Mouse (Mus musculus): ENCODE data around the gene Fam98c.
A peak's percentile ranks its signal among the peaks of the same experiment; 100 is the strongest.
"Not testable (repeated sequence)": the region's sequence is repeated elsewhere in the genome, so short reads cannot be mapped to it uniquely, and the experiment has no call there.

The Fam98c gene

DNA sequence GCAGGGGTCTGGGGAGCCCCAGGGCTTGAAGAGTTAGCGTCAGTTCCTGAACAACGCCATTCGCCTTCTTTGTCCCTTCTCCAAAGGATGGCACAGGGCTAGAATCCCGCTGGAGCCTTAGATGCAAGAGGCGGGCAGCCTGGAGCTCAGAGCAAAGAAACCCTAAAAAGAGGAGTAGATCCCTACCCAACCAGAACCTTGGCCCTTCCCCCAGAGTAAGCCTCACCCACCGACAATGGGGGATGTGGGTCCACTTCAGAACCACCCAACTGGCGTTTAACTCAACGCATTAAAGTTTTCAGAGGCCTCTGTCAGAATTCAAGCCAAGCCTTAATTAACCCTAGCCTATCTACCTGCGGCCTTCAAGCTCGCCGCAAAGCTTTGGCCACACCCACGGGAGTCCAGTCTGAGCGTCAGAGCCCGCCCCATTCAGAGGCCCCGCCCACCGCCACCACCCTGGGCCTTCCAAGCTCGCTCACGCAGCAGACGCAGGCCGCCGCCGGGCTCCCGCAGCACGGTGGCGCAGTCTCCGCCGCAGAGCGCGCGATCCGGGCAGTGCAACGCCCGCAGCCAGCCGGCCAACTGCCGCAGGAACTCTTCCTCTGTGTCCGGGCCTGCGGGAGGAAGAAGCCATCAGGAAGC lies 717 bp downstream of the Fam98c start:
- DNase-seq: peak; percentile 91

DNA sequence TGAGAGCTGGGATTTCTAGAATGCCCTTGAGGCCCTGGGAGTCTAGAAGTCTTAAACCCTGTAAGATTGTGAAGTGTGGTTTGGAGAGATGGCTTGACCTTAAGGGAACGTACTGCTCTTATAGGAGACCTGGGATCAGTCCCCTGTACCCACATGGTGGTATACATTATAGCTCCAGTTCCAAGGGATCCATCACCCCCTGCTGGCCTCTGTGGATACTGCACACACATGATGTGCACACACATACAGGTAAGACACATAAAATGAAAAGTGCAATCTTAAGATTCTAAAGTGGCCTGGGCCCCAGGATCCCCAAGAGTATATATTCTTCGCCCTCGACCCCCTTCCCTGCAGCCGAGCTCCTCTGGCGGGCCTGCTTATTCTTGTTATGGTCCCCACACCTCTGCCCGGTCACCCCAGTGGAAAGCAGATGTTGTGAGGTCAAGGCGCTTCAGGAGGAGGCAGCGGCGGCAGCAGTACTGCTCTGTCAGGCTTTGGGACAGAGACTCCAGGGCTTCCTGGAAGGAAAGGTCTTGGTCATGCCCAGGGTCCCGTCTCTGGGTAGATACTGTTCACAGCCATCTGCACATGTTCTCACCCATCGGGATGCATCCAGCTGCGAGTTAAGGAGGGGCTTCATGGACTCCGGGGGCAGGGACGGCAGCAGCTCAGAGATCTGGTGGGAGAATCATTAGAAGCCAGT lies 1.9 kb downstream of the Fam98c start:
- DNase-seq: no peak

DNA sequence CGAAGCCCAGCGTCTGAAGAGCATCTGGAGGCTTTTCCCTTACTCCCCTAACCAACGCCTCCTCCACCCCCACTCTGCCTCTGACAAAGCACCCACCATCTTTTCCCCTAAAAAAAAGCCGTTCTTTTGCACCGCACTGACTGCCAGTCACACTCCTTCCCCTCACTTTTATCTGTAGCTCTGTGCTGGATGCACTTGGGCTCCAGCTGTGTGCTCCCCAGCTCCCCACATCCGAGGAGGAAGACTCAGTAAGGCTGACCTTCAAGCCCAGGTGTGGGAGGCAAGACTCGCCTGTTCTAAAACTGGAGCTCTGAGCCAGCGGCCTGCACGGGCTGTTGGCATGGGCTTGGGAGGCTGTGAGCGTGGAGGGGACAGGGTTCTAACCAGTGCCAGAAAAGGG lies 4.5 kb downstream of the Fam98c start:
- DNase-seq: no peak

DNA sequence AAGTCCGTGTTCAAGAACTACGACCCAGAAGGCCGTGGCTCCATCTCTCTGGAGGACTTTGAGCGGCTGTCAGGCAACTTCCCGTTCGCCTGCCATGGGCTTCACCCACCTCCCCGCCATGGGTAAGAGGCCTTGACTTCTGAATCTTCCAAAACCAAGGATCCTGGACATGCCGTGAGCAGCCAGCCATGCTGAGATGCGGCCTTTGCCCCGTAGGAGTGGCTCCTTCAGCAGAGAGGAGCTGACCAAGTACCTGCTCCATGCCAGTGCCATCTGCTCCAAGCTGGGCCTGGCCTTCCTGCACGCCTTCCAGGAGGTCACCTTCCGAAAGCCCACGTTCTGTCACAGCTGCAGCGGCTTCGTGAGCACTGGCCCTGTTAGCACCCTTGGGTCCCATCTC lies 7.3 kb downstream of the Fam98c start:
- DNase-seq: peak; percentile 65

DNA sequence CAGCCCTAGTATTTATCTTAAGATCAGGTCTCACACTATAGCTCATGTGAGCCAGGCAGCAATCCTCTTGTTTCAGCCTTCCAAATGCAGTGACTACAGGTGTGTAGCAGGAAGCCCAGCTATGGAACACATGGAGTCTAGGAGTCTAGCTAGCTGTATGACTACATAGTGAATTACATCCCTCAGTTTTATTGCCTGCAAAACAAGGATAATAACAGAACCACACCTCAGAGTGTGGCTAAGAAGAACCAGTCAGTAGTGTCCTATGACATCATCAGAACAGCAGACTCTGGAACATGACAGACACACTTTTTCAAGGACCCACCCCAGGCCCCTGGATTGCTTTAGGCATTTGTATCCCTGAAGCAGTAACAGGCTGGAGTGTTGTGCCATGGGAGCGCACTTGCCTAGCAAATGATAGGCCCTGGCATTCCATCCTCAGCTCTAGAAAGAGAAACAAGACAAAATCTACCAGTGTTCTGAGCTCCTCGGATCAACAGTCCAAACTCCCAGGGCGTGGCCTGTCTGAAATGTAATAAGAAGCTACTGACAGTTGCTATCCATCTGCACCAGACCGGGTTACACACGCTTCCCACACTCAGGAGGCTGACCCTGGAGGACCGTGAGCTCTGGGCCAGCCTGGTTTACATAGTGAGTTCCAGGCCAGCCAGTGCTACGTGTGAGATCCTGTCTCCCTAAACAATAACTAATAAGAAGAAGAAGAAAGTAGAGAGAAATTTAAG lies 9.2 kb downstream of the Fam98c start:
- DNase-seq: no peak

DNA sequence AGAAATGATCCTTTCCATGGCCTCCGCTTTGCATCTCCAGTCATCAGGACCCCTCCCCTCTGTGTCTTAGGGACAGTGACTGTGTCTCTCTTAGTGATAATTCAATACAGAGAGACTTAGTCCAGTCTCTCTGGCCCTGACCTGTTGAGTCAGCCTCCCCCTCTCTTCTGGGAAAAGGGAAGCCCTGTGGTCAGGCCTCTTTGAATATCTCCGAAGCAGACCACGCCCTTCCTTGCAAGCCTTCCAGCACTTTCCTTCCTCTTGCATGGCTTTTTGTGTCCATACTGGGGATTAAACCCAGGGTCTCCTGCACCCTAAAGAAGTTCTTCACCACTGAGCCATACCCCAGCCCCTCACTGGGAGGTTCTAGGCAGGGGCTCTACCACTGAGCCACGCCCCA lies 12.0 kb downstream of the Fam98c start:
- DNase-seq: no peak

DNA sequence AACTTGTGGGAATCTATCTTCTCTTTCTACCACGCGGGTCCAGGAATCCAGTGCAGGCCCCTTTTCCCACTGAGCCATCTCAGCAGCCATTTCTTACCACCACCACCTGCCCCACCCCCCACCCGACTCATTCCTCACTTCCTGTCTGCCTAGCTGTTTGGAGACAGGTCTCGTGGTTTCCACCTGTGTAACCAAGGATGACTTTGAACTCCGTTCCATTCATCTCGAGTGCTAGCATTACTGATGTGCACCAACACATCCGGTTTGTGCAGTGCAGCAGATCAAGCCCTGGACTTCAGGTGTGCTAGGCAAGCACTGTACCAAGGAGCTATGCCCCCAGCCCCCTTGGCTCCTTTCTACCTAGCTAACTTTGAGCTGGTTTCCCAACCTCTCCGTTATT lies 14.6 kb downstream of the Fam98c start:
- DNase-seq: no peak

DNA sequence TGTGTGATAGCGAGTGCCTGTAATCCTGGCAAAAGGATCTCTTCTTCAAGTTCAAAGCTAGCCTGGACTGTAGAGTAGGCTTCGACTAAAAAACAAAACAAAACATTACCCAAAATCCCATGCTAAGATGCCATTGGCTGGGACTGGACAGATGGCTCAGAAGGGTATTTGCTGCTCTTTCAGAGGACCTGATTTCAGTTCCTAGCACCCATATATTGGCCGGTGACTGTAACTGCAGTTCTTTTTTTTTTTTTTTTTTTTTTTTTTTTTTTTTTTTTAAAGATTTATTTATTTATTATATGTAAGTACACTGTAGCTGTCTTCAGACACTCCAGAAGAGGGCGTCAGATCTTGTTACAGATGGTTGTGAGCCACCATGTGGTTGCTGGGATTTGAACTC lies 16.8 kb downstream of the Fam98c start:
- not testable (repeated sequence) for DNase-seq

DNA sequence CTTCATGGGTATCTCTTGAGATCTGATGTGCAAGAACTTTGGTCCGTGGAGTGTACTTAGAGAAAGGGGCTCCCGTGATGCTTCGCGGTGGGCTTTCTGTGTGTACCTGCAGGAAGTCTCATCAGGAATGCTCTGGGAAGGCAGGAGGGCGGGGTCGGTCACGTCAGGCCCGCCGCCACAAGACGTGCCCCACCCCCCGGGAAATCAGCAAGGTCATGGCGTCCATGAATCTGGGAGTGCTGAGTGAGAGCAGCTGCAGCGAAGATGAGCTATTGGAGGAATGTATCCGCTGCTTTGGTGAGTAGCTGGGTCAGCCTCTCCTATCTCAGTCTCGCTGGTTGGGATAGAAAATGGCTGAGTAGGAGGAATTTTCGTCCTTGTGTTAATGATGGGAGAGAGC lies 18.6 kb downstream of the Fam98c start:
- no peak for DNase-seq

DNA sequence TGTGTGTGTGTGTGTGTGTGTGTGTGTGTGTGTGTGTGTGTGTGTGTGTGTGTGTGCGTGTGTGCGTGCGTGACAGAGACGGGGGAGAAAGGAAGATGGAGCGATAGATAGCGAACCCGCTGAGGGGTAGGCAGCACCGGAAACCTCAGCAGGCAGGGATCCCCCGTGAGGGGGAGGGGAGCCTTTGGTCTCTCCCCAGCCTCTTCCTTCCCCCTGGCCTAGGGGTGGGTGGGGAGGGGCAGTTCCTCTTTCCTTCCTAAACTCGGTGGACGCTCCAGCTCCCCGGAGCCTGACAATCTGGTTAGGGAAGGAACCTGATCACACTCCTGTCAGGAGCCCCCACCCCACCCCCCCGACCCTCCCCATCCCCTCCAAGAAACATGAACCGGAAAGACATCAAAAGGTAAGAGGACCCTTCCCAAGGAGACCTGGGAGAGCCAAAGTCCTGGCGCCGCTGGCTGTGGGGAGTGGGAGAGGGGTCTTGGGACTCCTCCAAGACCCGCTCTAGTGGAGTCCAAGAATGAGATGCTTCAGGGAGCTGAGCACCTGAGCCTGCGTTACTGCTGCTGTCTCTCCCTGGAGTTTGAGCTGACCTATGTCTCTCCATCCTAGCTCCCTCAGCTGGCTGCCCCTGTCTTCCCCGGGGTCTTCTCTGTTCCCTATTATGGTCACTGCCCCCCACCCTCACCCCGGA lies 21.2 kb downstream of the Fam98c start, which contains the start of gene Rasgrp4:
Rasgrp4 (plus strand) TSS at position 159 of the 694 bp plus-strand sequence.
- DNase-seq: no peak

DNA sequence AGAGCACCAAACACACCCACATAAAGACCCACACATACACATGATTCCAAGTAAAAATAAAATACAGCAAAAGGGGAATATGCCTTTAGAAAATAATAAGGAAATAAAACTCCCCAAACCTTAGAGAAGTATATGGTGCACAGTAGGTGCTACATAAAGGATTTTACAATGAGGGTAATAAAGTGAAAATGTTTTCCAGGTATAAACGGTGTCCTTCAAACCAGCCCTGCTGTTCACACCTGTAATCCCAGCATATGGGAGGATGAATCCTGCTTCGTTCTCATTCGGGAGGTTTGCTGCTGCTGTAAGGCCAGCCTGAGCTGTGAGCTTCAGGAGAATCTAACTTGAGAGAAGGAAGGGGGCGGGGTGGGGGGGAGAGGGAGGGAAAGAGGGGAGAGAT lies 21.8 kb downstream of the Fam98c start:
- DNase-seq: no peak

DNA sequence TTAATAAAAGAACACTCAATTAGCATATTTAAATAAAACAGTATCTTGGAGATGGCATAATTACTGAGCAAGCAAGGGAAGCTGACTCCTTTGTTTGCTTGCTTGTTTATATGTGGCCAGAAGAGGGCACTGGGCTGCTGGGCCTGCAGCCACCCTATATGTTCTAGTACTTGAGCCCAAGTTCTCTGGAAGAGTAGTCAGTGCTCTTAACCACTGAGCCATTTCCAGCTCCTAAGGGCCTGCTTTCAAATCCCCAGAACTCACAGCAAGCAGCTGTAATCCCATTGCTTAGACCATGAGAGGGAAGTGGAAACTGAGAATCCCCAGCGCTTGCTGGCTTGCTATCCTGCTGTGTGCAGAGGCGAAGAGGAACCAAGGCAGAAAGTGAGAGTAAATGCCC lies 27.3 kb downstream of the Fam98c start:
- peak; percentile 12 for DNase-seq

DNA sequence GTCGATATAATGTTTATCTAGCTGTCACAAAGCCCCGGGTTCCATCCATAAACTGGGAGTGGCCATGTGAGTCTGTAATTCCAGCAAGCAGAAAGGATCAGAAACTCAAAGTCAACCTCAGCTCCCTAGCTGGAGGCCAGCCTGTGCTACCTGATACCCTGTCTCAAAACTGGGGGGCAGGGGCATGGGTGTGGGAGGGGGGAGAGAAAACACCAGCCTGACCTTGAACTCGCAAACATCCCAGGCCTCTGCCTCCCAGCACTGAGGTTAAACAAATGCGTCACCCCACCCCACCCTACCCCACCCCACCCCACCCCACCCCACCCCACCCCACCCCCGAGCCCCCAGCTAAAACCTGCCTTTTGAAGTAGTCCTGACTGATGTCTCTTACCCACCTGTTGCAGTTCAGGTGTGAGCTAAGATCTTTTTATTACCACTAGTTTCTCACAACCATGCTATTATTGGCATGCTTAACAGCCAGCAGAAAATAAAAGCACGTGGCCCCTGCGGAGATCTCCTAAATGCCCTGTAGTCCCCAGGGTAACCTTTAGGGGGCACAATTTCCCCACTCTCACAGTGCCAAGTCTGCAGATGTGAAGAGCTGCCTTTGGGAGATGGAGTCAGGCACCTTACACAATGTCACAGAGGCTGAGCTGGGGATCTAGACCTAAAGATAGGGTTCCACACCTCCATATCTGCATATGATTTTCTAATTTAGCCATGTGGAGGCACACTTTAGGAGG lies 29.7 kb downstream of the Fam98c start:
- DNase-seq: peak; percentile 82

DNA sequence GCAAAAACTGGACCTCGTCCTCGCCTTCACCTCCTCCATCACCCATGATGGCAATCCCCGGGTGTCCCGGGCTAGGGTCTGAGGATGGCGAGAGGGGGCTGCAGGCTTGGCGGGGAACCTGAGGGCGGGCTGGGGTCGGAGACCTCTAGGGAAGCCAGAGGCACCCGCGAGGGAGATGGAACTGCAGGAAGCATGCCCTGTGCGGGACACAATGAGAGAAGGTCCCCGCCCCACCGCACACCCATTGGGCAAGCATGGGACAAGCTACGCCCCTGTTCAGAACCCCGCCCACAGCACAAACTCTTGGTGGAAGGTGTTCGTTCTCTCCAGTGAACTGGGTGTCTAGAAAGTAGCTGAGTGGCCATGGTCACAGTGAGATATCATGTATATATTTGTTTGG lies 31.1 kb downstream of the Fam98c start, which contains the start of gene Ryr1:
Ryr1 (minus strand) TSS at position 210 of the 400 bp plus-strand sequence.
- DNase-seq: peak; percentile 22

DNA sequence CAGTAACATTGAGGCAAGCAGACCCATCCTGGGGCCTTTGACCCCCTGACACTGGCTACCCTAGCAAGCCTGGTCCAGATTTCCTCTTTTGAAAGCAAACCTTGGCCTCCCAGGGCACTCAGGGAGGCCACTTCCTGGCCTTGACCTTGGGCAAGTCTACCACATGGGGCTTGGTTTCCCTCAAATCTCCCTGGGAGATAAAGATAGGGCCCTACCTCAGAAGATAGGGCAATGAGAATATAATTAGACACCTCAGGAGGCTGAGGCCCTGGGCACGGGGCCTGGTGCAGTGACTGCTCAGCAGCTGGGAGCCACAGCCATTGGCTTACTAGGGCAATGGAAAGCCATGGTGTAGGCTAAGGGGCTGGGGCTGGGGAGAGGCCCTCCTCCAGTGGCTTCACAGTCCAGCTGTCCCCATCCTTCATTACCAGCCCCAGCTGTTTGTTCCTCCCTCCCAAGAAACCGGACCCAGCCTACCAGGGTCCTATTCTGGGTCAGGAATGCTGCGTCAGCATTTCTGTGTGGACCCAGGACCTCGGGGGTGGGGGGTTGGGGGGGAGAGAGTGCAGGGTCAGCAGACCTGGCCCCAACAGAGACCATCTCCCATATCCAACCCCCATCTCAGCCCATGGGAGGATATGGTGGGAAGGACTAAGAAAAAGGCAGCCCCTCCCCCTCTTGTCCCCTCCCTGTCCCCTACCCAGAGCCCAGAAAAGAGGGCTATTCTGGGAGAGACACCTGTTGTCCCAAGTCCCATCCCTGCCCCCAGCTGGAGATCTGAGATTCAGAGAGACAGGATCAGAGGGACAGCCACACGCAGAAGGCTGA lies 32.3 kb downstream of the Fam98c start:
- no peak for DNase-seq

DNA sequence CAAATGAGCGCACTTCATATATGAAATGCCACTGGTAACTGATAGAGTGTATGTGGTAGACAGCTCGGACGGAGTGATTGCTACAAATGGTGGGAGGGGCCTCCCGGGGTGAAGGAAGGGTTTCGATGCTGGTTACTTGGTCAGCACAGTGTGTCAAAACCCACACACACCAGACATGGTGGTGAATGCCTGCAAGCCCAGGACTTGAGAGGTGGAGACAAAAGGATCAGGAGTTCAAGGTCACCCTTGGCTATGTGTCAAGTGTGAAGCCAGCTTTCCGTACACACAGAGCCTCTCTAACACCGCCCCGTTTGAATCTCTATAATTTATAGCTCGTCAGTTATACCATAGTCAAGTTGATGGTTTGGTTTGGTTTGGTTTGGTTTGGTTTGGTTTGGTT lies 33.2 kb downstream of the Fam98c start:
- DNase-seq: no peak

DNA sequence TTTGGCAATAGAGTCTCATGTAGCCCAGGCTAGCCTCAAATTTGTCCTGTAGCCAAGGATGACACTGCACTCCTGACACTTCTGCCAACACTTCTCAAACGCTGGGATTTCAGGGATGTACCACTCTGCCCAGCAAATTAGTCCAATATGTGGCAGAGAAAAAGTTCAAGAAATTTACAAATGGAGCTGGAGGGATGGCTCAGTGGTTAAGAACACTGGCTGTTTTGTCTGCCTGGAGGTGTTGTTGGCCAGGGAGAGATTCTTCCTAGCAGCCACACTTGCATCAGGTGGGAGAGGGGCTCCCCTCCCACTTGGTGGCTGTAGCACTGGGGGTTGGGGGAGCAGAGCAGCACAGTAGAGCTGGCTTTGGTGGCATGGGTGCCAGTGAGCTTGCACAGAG lies 36.5 kb downstream of the Fam98c start:
- no peak for DNase-seq

DNA sequence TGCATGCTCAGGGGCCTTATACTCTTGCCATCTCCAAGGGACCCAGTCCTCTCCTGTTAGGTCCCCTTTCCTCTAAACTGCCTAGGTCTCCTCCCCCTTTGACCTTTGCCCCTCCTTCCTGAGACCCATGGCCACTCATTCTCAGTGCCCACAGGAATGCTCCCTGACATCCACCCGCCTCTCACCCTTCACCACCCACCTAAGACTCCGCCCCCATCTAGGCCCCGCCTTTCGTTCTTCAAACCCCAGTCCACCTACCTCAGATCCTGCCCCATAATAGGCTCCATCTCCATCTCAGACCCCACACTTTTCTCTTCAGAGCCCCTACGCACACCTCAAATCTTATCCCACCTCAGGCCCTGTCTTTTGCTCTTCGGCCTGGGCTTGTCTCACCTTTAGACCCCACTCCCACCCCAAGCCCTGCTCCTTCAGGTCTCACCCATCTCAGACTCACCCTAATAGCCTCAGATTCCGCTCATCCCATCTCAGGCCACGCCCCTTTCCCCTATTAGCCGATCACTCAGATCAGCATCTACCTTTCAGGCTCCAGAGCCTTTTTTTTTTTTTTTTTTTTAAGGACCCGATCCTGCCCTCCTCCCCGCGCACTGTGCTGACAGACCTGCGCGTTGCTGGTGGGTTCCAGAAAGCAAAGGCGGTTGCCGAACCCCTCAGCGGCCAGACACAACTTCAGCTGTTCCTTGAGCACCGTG lies 37.7 kb downstream of the Fam98c start:
- no peak for DNase-seq

DNA sequence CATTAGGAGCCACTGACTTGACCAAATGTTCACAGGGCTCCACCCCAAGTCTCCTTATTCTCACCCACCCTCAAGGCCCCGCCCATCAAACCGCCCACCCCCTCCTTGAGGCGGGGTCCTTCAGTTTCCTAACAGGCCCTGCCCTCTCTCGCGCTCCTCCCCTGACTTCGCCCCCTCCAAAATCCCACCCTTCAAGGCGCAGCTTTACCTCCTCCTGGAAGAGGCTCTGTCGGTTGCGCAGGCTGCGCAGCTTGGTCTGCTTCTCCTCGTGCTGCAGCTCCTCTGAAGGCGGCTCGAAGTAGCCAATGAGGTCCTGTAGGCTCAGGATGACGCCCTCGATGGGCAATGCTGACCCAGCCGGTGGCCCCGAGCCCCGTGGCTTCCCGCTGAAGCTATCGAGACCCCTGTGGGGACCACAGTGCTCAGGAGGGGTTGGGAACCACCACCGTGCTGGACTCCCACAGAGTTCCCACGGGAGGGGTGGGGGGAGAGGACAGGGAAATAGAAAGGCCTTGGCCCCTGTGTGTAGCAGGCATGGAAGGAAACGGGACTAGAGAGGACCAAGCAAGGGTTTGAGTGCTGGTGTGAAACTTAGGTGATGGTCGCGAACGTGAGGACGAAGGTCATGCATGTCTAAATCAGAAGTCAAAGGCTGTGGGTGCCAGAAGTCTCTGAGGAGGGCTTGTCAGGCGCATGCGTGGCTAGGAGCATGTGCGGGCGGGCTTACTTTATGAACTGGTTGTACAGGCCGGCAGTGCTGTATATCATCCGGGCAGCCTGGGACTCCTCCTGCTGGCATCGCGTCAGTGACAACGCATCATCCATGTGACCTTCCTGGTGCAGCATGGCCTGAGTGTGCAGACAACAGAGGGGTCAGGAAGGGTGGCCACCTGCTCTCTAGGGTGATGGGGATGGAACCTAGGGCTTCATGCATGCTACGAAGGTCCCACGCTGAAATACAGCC lies 46.8 kb downstream of the Fam98c start:
- DNase-seq: peak; percentile 14

All from kidney, adult 9 months (tissue).